Mouse (Mus musculus): ENCODE data around the gene Jade3. TPM values are rescaled to one million over a fixed set of nuclear protein-coding genes. Genes with fewer than 3 reads are reported as not detected.
"Not testable (repeated sequence)": the region's sequence is repeated elsewhere in the genome, so short reads cannot be mapped to it uniquely, and the experiment has no call there.

The Jade3 gene
- total RNA-seq (2022): 1 to 10 TPM; 7.4 to 9.6 (median 8.9) TPM

DNA sequence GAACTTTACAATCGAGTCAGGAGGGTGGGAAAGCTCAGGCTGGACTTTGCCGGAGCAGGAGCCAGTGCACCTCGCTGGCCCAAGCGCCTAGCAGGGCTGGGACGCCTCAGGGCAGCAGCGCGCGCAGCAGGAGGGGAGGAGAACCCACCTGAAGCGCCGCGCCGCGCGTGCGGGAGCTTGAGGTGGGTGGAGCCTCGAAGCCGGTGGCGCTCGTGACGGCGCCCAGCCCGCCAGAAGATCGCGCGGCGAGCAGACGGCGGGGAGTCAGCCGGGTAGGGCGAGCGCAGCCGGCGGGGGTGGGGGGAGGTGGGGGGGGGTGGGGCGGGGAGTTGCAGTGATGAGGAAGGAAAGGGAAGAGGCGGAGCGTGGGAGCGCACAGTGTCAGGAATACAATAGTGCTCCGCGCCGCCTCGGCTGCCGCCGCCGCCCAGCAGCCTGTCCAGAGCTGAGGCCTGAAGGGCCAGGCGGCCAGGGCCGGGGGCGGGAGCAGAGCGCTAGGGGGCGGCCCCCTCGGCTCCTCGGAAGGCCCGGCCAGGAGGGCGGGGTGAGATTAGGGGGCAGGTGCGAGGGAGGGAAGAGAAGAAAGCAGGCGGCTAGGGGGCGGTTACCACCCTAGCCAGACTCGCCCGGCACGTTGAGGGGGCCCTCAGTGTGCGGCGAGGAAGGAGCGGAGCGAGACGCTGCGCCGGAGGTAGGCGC is at the start of gene Jade3:
Gene Jade3, plus strand, starts transcription at position 549 of the 699 bp plus-strand sequence.
- DNase-seq (ENCODE audit: low spot score in 2 of 2): peak; percentile 28 to 56

DNA sequence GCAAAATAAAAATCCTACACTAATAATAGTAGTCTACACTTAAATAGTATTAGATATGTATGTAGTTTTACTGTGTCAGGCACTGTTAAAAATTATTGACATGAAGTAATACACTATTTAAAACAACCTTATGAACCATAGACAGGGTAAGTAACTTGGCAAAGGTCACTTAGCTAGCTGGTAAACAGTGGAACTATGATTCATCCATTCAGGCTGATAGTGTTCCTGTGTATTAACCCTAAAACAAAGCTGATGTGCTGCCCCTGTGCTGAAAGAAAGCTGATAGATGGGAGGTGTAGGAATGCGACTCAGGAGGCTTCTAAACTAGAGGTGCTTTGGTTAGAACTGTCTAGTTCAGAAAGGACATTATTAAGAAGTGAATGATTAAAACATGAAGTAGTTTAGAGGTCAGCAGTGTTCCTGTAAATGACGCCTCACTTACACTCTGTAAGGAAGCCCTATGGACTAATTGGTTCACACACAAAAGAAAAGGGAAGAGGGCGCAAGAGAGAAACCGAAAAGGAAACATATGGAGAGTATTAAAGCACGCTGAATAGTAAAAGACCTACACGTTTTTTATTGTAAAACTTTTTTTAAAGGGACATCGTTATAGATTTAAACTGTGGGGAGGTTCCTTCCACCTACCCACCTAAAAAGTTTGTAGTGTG is 46.0 kb upstream of the Jade3 start:
- DNase-seq (ENCODE audit: low spot score in 2 of 2): no peak

DNA sequence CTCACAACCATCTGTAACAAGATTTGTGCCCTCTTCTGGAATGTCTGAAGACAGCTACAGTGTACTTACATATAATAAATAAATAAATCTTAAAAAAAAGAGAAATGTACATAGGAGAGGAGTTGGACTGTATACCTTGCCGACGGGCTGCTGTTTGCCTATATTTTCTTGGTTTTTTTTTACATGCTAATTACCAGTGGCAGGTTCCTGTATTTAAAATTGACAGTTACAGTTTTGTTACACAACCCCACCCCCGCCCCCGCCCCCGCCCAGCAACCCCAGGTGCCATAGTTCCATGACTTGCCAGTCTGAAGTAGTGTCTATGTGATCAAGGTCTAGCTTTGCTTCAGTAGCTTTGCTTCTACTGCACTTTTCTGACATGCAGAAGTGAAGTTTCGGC is 43.2 kb upstream of the Jade3 start:
- DNase-seq (ENCODE audit: low spot score in 2 of 2): no peak

DNA sequence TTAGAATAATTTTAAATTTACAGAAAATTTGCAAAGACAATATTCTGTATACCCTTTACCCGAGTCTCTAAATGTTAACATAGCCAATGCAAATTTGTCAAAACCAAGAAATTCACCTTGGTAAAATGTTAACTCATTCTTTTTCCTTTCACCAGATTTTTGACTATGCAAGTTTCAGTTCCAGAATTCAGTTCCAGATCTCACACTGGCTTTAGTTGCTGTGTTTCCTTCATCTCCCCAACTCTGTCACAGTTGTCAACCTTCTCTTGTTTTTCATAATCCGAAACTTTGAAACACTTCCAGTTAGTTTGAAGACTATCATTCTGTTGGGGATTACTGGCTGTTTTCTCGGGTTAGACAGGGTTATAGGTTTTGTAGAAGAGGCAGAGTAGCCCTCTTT is 38.5 kb upstream of the Jade3 start:
- DNase-seq (ENCODE audit: low spot score in 2 of 2): no peak

DNA sequence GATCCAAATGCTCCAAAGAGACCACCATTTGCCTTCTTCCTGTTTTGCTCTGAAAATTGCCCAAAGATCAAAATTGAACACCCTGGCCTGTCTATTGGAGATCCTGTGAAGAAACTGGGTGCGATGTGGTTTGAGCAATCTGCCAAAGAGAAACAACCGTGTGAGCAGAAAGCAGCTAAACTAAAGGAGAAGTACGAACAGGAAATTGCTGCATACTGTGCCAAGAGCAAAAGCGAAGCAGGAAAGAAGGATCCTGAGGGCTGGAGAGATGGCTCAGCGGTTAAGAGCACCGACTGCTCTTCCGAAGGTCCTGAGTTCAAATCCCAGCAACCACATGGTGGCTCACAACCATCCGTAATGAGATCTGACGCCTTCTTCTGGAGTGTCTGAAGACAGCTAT is 33.5 kb upstream of the Jade3 start:
- DNase-seq (ENCODE audit: low spot score in 2 of 2): not testable (repeated sequence)

DNA sequence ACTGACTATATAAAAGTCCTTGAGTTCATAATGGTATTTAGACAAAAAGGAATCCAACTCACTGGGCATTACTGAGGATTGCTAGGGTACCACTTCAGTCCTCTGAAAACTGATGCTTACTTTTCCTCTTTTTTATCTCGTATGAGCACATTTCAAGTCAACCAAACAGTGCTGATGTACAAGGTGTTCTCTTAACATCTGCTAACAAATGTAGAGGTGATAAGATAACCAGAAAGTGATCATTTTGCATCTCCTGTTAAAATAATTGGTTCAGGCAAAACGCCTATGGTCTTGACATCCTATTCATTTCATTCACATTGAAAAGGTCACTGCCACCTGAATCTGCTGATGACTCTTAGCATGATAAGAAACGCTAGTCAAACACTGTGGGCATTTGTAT is 32.5 kb upstream of the Jade3 start:
- no peak for DNase-seq (ENCODE audit: low spot score in 2 of 2)

DNA sequence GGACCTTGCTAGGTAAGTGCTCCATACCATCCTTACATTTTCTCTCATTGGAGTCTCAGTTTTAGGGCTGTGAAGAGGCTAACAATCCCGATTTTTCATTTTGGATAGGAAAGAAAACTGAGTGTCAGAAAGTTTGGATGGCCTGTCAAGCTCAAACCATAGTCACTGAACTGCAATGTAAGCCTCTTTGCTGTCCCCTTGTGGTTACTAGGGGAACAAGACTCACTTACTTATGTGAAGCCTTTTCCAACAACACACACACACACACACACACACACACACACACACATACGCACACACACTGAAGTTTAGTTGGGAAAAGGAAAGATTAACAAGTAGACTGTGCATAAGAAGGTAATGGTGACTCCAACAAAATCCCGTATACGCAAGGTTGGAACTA is 21.4 kb upstream of the Jade3 start:
- DNase-seq (ENCODE audit: low spot score in 2 of 2): no peak

DNA sequence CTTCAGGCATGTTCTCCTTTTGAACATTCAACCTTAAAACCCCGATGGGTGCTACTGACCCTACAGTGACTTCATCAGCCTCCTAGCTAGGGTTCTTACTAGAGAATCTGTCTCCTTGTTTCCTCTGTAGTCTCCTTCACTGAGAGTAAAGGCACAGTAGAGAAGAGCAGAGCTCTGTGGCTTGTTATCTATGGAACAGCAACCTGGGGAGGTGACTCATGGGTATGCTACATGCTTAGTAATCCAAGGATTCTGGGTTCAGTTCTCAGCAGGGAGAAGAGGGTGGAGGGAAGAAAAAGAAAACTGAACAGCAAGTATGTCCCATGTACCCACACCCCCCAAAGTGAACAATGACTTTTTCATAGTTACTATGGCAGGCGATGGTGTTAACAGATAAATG is 18.6 kb upstream of the Jade3 start:
- no peak for DNase-seq (ENCODE audit: low spot score in 2 of 2)

DNA sequence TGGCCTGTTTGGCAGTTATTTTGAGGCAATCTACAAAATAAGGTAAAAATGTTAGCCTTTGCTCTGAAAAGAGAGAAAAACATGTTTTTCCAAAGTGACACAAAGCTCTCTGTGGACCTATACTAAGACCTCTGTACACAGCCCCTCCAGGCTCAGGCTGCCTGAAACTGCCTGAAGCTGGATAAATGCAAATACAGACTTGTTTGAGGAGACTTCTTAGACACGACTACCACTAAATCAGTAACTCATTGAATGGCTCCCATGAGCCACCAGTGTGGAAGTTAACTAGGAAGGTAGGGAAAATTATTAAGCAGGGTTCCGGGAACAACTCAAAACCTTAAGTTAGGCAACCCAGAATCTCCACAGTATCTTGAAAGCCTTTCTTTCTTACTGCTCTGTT is 17.8 kb upstream of the Jade3 start:
- no peak for DNase-seq (ENCODE audit: low spot score in 2 of 2)

DNA sequence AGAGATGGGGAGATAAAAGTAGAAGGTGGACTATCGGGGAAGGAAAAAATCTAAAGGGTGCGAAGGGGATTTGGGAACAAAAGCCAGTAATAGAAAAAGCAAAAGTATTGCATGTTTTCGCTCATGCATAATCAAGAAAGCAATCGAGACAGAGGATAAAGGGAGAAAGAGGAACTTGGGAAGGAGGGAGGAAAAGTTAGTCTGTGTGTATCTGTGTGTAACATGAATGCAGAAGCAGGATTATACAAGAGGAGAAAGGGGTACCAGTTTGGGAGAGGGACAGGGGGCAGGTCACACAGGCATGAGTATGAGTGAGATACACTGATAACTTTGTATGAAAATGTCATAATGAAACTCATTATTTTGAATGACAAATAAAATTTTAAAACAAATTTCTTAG is 14.1 kb upstream of the Jade3 start:
- DNase-seq (ENCODE audit: low spot score in 2 of 2): no peak

DNA sequence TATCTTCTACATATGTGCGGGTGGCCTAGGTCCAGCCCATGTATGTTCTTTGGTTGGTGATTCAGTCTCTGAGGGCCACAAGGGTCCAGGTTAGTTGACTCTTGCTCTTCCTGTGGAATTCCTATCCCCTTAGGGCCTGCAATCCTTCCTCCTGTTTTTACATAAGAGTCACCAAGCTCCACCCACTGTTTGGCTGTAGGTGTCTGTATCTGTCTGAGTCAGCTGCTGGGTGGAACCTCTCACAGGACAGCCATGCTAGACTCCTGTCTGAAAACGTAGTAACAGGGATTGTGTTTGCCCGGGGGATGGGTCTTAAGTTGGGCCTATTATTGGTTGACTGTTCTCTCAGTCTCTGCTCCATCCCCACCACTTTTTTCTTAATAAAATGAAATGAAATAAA is 13.3 kb upstream of the Jade3 start:
- no peak for DNase-seq (ENCODE audit: low spot score in 2 of 2)

DNA sequence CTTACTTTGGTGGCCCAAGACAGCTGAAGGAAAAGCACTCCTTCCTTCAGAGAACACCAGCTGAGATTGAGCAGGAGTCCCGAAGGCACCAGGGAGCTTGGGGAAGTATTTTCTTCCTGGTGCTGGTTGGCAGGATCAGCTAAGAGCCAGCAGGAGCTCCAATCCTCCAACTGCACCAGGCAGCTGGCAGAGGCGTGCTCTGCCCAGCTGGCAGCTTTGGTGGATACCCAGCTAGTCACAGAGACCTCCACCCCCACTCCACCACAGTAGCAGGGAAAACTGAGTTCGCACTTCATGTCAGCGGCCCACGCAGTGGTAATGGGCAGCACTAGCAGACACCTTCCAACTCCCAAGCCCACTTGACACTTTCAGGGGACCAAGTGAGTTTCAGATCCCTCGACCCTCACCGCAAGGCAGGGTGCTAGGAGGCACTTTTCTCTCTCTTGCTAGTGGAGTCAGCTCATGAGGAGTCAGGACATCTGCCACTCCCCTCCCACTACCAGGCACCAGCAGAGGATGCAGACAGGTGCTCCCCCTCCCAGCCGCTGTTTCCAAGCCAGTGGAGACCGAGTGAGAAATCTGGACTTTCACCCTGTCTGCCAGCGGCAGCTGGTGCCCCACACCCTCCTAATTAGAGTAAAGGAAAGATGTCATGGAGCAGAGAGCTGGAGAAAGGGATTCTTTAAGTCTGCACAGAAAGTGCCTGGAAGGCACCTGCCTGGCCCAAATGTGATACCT is 10.4 kb upstream of the Jade3 start:
- DNase-seq (ENCODE audit: low spot score in 2 of 2): peak; percentile 32 to 50

DNA sequence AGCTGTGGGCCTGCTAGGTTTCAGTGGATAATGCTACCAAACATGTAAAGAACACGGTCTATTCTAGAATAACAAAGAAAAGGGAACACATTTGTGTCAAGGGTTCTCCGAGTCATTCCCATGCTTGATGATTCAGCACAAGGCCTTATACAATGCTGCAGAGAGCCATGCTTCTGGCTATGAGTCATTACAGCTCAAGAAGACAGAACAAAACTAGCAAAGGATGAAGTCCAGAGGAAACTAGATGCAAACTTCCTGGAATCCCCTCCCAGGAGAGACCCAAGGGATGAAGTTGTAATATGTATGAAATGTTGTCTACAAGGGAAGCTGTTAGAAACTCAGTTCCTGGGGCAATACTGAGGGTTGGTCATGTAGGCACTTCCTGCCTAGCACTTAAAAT is 7.0 kb upstream of the Jade3 start:
- DNase-seq (ENCODE audit: low spot score in 2 of 2): no peak

DNA sequence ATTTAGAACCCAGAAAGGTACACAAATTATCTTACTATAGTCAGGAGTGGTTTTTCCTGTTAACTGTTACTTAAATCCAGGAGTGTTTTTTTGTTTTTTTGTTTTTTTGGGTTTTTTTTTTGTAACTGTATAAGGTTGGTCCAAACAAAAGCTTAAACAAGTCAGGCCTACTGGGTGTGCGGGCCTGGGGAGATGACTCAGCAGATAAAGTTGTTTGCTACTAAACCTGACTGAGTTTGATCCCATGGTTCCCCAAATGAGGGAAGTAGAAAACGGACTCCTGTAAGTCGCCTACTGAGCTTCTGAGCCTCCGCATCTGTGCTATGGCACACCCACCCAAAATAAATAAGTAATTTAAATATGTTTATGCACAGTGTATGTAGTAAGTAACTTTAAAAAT is 6.0 kb upstream of the Jade3 start:
- no peak for DNase-seq (ENCODE audit: low spot score in 2 of 2)

DNA sequence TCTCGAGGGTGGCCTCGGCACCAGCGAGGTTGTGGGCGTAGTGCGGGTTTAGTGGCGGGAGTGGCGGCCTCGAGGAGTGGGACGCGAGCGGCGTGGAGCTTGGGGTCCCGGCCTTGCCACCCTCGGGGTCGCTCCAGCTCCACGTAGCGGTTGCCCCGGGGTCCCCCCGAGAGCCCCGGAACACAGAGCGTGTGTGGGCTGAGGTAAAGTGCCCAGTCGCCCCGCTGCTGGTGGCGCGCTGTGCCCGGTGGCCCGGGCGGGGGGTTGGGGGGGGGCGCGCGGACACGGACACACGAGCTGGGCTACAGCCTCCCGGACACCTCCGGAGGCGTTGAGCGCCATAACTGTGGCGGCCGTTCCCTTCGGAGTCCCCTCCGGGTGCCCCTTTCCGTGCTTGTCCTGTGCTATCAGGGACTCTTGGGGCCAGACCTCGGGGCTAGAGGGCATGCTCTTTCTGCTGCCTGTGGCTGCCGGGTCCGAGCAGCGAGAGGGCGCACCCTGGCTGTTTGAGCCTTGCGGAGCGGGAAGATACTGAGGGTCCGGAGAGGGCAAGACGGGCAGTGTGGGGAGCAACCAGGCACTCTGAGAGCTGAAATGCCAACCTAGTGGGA is 456 bp downstream of the Jade3 start:
- peak in 1 of 2 experiments; percentile 4 for DNase-seq (ENCODE audit: low spot score in 2 of 2)

DNA sequence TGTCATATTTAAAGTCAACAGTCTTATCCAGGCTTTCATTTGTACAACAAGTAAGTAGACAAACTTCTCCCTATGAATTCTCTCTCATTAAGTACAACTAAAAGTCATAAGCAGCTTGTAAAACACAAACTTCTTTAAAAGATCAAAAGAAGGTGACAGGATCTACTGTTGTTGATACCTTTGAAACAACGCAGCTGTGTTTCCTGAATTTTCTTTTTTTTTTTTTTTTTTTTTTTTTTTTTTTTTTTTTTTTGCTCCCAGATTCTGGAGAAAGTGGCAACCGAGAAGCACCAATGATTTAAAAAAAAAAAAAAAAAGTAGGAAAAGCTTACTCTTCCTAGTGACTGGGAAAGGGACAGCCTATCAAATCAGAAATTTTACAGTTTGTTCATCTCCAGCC is 57.7 kb downstream of the Jade3 start:
- DNase-seq (ENCODE audit: low spot score in 2 of 2): no peak

DNA sequence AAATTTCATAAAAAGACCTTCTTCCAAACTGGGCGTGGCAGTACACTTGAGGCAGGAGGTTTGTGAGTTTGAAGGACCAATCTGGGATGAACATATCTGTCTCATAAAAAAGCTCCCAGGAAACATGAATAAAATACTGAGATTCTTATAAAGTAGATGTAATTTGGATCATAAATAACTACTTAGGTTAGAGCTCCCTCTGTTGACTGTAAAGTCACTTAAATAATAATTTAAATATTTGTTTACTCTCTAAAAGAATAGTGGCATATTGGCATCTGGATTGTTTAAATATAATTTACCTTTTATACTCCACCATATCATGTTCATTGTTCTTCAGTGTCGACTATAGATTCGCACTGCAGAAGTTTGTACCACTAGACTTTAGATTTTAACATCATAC is 72.2 kb downstream of the Jade3 start:
- no peak for DNase-seq (ENCODE audit: low spot score in 2 of 2)

DNA sequence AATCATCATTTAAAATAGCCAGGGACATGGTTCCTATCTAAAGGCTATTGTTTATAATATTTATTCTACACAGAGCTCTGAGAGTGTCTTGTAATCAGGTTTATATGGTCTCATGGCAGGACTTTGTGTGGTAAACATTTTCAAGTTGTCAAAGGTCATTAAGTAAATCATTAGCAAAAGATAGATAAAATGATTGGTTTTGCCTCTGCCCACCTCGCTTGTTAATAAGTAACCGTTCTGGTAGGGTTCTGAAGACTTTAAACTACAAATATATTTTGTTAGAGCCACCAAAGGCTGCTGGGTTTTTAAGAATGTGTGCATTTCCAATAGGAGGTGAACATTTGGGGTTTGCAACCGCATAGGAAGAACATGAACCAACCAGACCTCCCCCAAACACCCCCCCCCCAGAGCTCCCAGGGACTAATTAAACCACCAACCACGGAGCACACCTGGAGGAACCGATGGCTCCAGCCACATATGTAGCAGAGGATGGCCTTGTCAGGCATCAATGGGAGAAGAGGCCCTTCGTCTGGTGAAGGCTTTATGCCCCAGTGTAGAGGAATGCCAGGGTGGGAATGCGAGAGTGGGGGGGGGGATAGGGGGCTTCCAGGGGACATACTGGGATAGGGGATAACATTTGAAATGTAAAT is 94.9 kb downstream of the Jade3 start:
- no peak for DNase-seq (ENCODE audit: low spot score in 2 of 2)

DNA sequence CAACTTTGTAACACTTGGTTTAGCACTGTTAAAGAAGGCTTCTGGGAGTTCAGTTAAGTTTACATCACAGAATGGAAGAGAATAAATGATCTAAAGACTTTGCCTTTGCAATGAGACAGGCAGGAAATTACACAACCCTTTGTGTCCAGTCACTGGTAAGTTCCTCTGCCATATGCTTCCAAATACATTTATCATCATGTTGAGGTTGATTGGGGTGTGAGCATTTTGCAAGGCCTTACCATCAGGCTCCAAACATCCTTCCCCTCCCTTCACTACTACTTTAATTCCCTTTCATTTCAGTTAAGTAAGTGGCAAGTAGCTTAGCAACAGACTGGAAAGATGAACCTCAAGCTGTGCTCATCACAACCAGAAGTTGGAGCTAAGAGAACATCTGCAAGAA is 96.1 kb downstream of the Jade3 start:
- no peak for DNase-seq (ENCODE audit: low spot score in 2 of 2)

DNA sequence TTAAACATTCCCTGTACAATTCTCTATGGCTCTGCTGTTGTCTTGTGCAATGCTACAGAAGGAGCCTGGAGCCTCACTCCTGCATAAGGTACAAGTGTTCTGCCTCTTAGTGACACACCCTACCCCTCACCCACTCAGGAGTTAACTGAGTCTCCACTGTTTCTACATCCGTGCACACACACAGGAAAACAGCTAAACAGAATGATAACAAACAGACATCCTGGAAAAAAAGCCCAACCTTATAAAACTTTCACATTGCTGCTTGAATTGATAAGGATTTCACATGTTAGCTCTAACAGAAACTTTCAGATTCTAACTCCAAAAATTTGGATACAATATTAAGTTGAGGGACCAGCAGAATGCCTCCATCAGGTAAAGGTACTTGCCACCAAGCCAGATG is 107.1 kb downstream of the Jade3 start:
- no peak for DNase-seq (ENCODE audit: low spot score in 2 of 2)

DNA sequence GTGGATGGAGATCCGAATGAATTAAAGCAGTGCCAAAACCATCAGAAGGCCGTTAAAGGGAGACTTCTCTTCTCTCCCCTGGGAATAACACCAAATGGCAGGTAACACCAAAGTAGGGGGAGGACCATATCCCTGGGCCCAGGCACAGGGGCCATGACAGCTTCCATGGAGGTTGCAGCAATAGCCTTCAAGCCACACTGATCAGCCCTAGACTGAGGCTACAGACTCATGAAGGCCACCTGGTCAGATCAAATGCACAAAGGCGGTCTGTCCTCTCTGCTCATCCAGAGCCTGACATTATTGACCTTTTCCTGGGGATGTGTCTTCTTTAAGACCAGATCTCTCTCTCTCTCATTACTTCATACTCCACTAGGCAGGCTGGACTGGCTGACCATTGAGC is 118.4 kb downstream of the Jade3 start:
- no peak for DNase-seq (ENCODE audit: low spot score in 2 of 2)

DNA sequence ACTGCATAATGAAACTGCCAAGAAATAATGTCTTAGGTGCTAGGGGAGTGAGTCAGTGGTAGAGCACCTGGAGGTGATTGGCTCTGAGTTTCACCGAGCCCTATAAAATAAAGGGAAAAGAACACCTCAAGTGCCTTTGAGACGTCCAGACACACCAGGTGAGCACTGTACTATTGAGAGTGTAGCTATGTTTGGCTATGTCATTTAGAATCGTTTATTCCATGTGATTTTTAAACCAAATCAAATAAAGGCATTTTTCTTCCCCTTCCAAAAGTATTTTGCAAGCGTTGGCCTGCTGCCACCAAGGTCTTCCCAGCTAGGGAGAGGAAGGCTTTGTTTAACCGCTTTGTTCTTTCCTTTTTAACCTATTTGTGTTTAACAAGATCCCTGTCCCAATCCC is 122.1 kb downstream of the Jade3 start:
- no peak for DNase-seq (ENCODE audit: low spot score in 2 of 2)
